Mouse (Mus musculus) midbrain, embryonic 14.5 days (tissue): ENCODE data around the gene Hbb-y. TPM values are rescaled to one million over a fixed set of nuclear protein-coding genes. Genes with fewer than 3 reads are reported as not detected.
"Not testable (repeated sequence)": the region's sequence is repeated elsewhere in the genome, so short reads cannot be mapped to it uniquely, and the experiment has no call there.

Experiments used
- ATAC-seq: fragments of 200-750 bp; cut with Nextera tagmentation; 2 replicates; pipeline ENCODE4 v1.8.0; 2017; ENCODE audit warnings: moderate number of reproducible peaks, moderate library complexity; ENCODE audit not compliant: low FRiP score, low TSS enrichment
- DNase-seq: peaks from one replicate; pipeline ENCODE4 v3.0.0-alpha.2; 2015
- H3K27ac ChIP-seq: fragments of 300-500 bp; sonication (generic); replicated peaks from 2 replicates; pipeline ENCODE4 v1.5.1; 2014; ENCODE audit warnings: mild to moderate bottlenecking, low read depth, low read length, moderate library complexity
- H3K27me3 ChIP-seq: fragments of 300-500 bp; sonication (generic); 2 replicates; pipeline ENCODE4 v1.6.1; 2014; ENCODE audit warnings: low read length, control low read depth, mixed read lengths; ENCODE audit not compliant: control insufficient read depth, insufficient read depth
- H3K36me3 ChIP-seq: fragments of 300-500 bp; sonication (generic); 2 replicates; pipeline ENCODE4 v1.6.1; 2014; ENCODE audit warnings: low read length, control low read depth; ENCODE audit not compliant: control insufficient read depth, insufficient read depth
- H3K4me1 ChIP-seq: fragments of 300-500 bp; sonication (generic); 2 replicates; pipeline ENCODE4 v1.6.1; 2014; ENCODE audit warnings: mild to moderate bottlenecking, antibody characterized with exemption, low read length, control low read depth; ENCODE audit not compliant: control insufficient read depth, insufficient read depth
- H3K4me2 ChIP-seq: fragments of 300-500 bp; sonication (generic); 2 replicates; pipeline ENCODE4 v1.6.1; 2014; ENCODE audit warnings: mild to moderate bottlenecking, low read length, moderate library complexity
- H3K4me3 ChIP-seq: fragments of 300-500 bp; sonication (generic); replicated peaks from 2 replicates; pipeline ENCODE4 v1.5.1; 2014; ENCODE audit warnings: low read depth, low read length
- H3K9ac ChIP-seq: fragments of 300-500 bp; sonication (generic); replicated peaks from 2 replicates; pipeline ENCODE4 v1.6.1; 2014; ENCODE audit warnings: mild to moderate bottlenecking, low read length, moderate library complexity
- H3K9me3 ChIP-seq: fragments of 300-500 bp; sonication (generic); 2 replicates; pipeline ENCODE4 v1.6.1; 2016; ENCODE audit warnings: low read length, control low read depth, mixed read lengths; ENCODE audit not compliant: control insufficient read depth
- WGBS: fragments of 180-500 bp; shearing (Covaris S2); extraction: QIAGEN DNeasy Blood & Tissue Kit; methylation state at CpG from one replicate; pipeline ENCODE4 v1.1.7; 2014; 5-methylcytosine and 5-hydroxymethylcytosine counted together
- polyA plus RNA-seq: library from polyadenylated mRNA; unstranded; fragments of >200 nt; fragmentation: Nextera tagmentation; extraction: Ambion mirVana; gene quantifications from 2 replicates; pipeline ENCODE4 v1.2.1, GENCODE M21; 2014

The Hbb-y gene
- polyA plus RNA-seq, 1 experiment from 2014 or later, result 602 TPM

DNA sequence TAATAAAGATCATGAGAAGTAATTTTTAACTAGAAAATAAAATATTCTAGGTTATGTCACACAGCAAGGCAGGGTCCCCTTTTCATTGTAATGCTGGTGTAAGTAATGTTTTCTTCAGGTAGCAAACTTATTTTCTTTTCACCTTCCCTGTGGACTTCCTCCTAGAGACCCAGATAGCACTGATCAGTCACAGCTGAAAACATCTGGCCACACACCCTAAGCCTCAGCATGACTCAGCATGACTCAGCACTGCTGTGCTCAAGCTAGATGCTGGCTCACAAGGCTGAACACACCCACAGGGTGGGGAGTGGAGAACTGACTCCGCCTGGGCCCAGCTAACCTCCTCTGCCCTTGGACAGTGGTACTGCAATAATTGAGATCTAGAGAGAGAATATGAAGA lies 7.8 kb upstream of the Hbb-y start:
- Histone ChIP-seq H3K4me3 (no peak overlapping the region), H3K4me2 (no peak overlapping the region), H3K9ac (no peak overlapping the region), H3K27ac (no peak overlapping the region), H3K4me1 (no peaks in the 10 kb centered on the region), H3K36me3 (no peaks in the 10 kb centered on the region), H3K27me3 (no peaks in the 10 kb centered on the region), H3K9me3 (no peaks in the 10 kb centered on the region)
- 50% methylated on average over 1 of the region's 1 CpGs for WGBS
- no peak for ATAC-seq
- DNase-seq, result peak; percentile 8

GRCm38 (mm10) chr7:103859076-103859475 lies 6.1 kb upstream of the Hbb-y start:
- no peak for ATAC-seq
- H3K27ac ChIP-seq, result no peak overlapping the region
- H3K9ac ChIP-seq, result no peak overlapping the region
- H3K4me2 ChIP-seq, result no peak overlapping the region
- H3K4me1 ChIP-seq, result no peaks in the 10 kb centered on the region
- H3K9me3 ChIP-seq, result no peaks in the 10 kb centered on the region
- H3K4me3 ChIP-seq, result no peak overlapping the region
- 76% methylated on average over 2 of the region's 2 CpGs for WGBS
- H3K36me3 ChIP-seq, result no peaks in the 10 kb centered on the region
- DNase-seq, result no peak
- H3K27me3 ChIP-seq, result no peaks in the 10 kb centered on the region

- Histone ChIP-seq H3K4me2 (no peak overlapping the region), H3K4me1 (no peaks in the 10 kb centered on the region), H3K9ac (no peak overlapping the region), H3K9me3 (no peaks in the 10 kb centered on the region), H3K4me3 (no peak overlapping the region), H3K27ac (no peak overlapping the region), H3K27me3 (no peaks in the 10 kb centered on the region), H3K36me3 (no peaks in the 10 kb centered on the region)
- ATAC-seq (no peak), DNase-seq (no peak)
- WGBS, result 73% methylated on average over 1 of the region's 1 CpGs
Observed at GRCm38 (mm10) chr7:103854669-103855068, 1.7 kb upstream of the Hbb-y start.

DNA sequence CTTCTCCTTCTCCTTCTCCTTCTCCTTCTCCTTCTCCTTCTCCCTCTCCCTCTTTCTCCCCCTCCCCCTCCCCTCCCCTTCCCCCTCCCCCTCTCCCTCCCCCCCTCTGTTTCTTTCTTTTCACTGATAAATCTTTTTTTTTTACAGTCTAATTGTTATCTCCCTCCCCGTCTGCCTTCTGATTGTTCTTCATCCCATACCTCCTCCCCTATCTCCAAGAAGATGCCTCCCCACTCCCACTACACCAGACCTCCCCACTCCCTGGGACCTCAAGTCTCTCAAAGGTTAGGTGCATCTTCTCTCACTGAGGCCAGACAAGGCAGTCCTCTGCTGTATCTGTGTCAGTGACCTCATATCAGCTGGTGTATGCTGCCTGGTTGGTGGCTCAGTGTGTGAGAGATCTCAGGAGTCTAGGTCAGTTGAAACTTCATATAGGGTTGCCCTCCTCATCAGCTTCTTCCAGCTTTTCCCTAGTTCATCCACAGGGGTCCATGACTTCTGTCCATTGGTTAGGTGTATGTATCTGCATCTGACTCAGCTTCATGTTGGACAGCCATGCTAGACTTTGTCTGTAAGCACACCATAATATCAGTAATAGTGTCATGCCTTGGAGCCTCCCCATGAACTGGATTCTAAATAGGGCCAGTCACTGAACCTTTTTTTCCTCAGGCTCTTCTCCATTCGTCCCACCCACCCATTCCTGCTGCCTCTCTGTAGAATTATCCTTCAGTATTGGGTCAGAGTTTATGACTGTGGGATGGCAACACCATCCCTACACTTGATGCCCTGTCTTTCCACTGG lies 8.3 kb downstream of the Hbb-y start:
- Histone ChIP-seq H3K4me2 (no peak overlapping the region), H3K4me1 (no peaks in the 10 kb centered on the region), H3K9ac (no peak overlapping the region), H3K9me3 (no peaks in the 10 kb centered on the region), H3K4me3 (no peak overlapping the region), H3K27me3 (no peaks in the 10 kb centered on the region), H3K36me3 (no peaks in the 10 kb centered on the region), H3K27ac (no peak overlapping the region)
- no peak for DNase-seq
- no peak for ATAC-seq
- 70% methylated on average over 2 of the region's 2 CpGs for WGBS

GRCm38 (mm10) chr7:103843034-103843433 lies 10.0 kb downstream of the Hbb-y start, which contains the start of gene Hbb-bh1:
Gene Hbb-bh1, minus strand, starts transcription at chr7:103843164.
- H3K4me2 ChIP-seq, result no peak within 1 kb of the TSS
- no peaks in the 10 kb centered on the region for H3K36me3 ChIP-seq
- H3K4me1 ChIP-seq, result no peaks in the 10 kb centered on the region
- H3K27me3 ChIP-seq, result no peaks in the 10 kb centered on the region
- WGBS, result 71% methylated on average over 2 of the region's 2 CpGs
- no peak within 1 kb of the TSS for H3K4me3 ChIP-seq
- ATAC-seq (no peak), DNase-seq (no peak)
- H3K27ac ChIP-seq, result no peak within 1 kb of the TSS
- no peaks in the 10 kb centered on the region for H3K9me3 ChIP-seq
- H3K9ac ChIP-seq, result no peak within 1 kb of the TSS

DNA sequence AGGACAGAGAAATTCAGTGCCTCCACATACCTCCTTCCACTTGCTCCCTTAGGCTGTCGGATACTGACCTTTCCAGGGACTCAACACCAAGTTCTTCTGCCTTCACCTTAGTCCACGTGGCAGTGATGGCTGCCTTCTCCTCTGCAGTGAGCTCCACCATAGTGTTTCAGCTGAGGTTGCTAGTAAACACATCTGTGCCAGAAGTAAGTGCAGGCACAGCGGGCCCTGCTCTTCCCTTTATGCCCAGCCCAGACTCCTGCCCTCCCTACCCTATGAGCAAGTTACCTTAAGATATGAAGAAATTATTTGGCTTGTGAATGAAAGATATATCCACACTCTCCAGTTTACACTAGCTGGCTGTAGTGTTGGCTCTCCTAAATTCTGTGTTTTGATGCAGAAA lies 12.7 kb downstream of the Hbb-y start, which contains the start of gene Hbb-bh2:
Hbb-bh2 (minus strand) TSS at position 253 of the 400 bp plus-strand sequence.
- 75% methylated on average over 3 of the region's 3 CpGs for WGBS
- Histone ChIP-seq H3K27ac (no peak within 1 kb of the TSS), H3K4me1 (no peaks in the 10 kb centered on the region), H3K4me3 (no peak within 1 kb of the TSS), H3K9ac (no peak within 1 kb of the TSS), H3K4me2 (no peak within 1 kb of the TSS), H3K9me3 (no peaks in the 10 kb centered on the region), H3K36me3 (no peaks in the 10 kb centered on the region), H3K27me3 (no peaks in the 10 kb centered on the region)
- DNase-seq (no peak), ATAC-seq (no peak)

GRCm38 (mm10) chr7:103827808-103828207 lies 25.2 kb downstream of the Hbb-y start, which contains the start of gene Hbb-bs:
Gene Hbb-bs, minus strand, starts transcription at chr7:103828096.
- H3K27ac ChIP-seq, result no peak within 1 kb of the TSS
- H3K36me3 ChIP-seq, result no peaks in the 10 kb centered on the region
- WGBS, result 94% methylated on average over 4 of the region's 4 CpGs
- DNase-seq (no peak), ATAC-seq (no peak)
- no peaks in the 10 kb centered on the region for H3K9me3 ChIP-seq
- no peaks in the 10 kb centered on the region for H3K4me1 ChIP-seq
- H3K4me3 ChIP-seq, result no peak within 1 kb of the TSS
- H3K27me3 ChIP-seq, result no peaks in the 10 kb centered on the region
- H3K9ac ChIP-seq, result no peak within 1 kb of the TSS
- no peak within 1 kb of the TSS for H3K4me2 ChIP-seq

DNA sequence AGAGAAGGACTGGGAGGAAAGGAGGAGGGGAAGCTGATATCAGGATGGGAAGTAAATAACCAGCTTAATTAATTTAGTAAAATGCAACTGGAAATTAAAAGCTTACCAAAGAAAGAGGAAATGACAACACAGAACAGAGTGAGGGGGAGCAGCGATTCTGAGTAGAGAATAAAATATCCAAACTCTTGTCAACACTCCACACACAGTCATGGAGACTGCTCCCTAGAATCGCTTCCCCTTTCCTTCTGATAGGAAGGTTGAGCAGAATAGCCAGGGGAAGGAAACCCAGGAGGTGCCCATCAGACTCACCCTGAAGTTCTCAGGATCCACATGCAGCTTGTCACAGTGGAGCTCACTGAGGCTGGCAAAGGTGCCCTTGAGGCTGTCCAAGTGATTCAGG lies 25.9 kb downstream of the Hbb-y start:
- no CpG with 5 or more reads among the region's 2 CpGs for WGBS
- H3K27me3 ChIP-seq, H3K9ac ChIP-seq, H3K9me3 ChIP-seq, H3K27ac ChIP-seq, H3K4me3 ChIP-seq, DNase-seq, ATAC-seq, H3K4me2 ChIP-seq, H3K36me3 ChIP-seq, H3K4me1 ChIP-seq: not testable (repeated sequence)

DNA sequence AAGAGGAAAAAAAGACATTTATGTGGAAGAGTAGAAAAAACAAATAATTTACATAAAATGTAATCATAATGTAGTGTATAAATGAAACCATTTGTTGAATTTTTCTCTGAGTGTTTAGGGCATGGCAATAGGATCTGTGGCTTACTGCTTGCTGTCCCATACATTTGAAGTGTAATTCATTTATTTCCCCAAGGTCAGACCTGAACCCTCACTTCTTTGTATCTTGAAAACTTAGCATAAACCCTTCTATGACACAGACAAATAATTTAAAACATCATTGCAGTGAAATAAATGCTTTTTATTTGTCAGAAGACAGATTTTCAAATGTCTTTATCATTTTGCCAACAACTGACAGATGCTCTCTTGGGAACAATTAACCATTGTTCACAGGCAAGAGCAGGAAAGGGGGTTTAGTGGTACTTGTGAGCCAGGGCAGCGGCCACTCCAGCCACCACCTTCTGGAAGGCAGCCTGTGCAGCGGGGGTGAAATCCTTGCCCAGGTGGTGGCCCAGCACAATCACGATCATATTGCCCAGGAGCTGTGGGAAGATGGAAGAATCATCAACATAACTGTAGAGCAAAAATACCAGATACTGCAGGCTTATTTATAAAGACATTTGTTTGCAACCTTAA lies 26.6 kb downstream of the Hbb-y start:
- ATAC-seq, result no peak
- no peaks in the 10 kb centered on the region for H3K9me3 ChIP-seq
- 46% methylated on average over 3 of the region's 3 CpGs for WGBS

More for the DNA sequence above, 26.6 kb downstream of the Hbb-y start:
- no peak for DNase-seq
- Histone ChIP-seq H3K27me3 (no peaks in the 10 kb centered on the region), H3K27ac (no peak overlapping the region), H3K4me1 (no peaks in the 10 kb centered on the region), H3K4me2 (no peak overlapping the region), H3K9ac (no peak overlapping the region), H3K36me3 (no peaks in the 10 kb centered on the region), H3K4me3 (no peak overlapping the region)
